Mouse (Mus musculus): ENCODE data around the gene Fgd5. TPM values are rescaled to one million over a fixed set of nuclear protein-coding genes. Genes with fewer than 3 reads are reported as not detected.

The Fgd5 gene
- total RNA-seq, 2 experiments from 2014 or later, result 3.5 to 7.0 TPM

- intact Hi-C loops (cut with DNase I), result no loop called here
These were observed 25.6 kb downstream of the Fgd5 start for GRCm38 (mm10) chr6:92004137-92004805.

GRCm38 (mm10) chr6:92004806-92005205 lies 26.1 kb downstream of the Fgd5 start:
- intact Hi-C loops (cut with DNase I), result no loop called here
- no peak for DNase-seq (ENCODE audit: low spot score in 2 of 2)

More at GRCm38 (mm10) chr6:92004137-92004805, 25.6 kb downstream of the Fgd5 start:
- no peak for DNase-seq (ENCODE audit: low spot score in 2 of 2)

- no peak for DNase-seq (ENCODE audit: low spot score in 2 of 2)
- intact Hi-C loops (cut with DNase I), result no loop called here
These were observed 32.2 kb downstream of the Fgd5 start for GRCm38 (mm10) chr6:92010895-92011294.

GRCm38 (mm10) chr6:92012413-92012812 lies 33.7 kb downstream of the Fgd5 start:
- intact Hi-C loops (cut with DNase I), result no loop called here
- DNase-seq (ENCODE audit: low spot score in 2 of 2), result no peak

GRCm38 (mm10) chr6:92013035-92013434 lies 34.4 kb downstream of the Fgd5 start:
- no peak for DNase-seq (ENCODE audit: low spot score in 2 of 2)
- intact Hi-C loops (cut with DNase I), result no loop called here

GRCm38 (mm10) chr6:92013620-92014019 lies 34.9 kb downstream of the Fgd5 start:
- no peak for DNase-seq (ENCODE audit: low spot score in 2 of 2)
- intact Hi-C loops (cut with DNase I), result no loop called here

- no peak for DNase-seq (ENCODE audit: low spot score in 2 of 2)
- intact Hi-C loops (cut with DNase I), result no loop called here
These were observed 36.3 kb downstream of the Fgd5 start for GRCm38 (mm10) chr6:92014936-92015335.

- intact Hi-C loops (cut with DNase I), result no loop called here
- DNase-seq (ENCODE audit: low spot score in 2 of 2), result no peak
These were observed 37.2 kb downstream of the Fgd5 start for GRCm38 (mm10) chr6:92015848-92016247.

GRCm38 (mm10) chr6:92016738-92017137 lies 38.1 kb downstream of the Fgd5 start:
- intact Hi-C loops (cut with DNase I), result no loop called here
- no peak for DNase-seq (ENCODE audit: low spot score in 2 of 2)

- intact Hi-C loops (cut with DNase I), result no loop called here
- DNase-seq (ENCODE audit: low spot score in 2 of 2), result no peak
These were observed 39.7 kb downstream of the Fgd5 start for GRCm38 (mm10) chr6:92018421-92018820.

GRCm38 (mm10) chr6:92021061-92021460 lies 42.4 kb downstream of the Fgd5 start:
- no peak for DNase-seq (ENCODE audit: low spot score in 2 of 2)
- intact Hi-C loops (cut with DNase I), result no loop called here

GRCm38 (mm10) chr6:92021506-92021905 lies 42.8 kb downstream of the Fgd5 start:
- DNase-seq (ENCODE audit: low spot score in 2 of 2), result no peak
- intact Hi-C loops (cut with DNase I), result no loop called here

- intact Hi-C loops (cut with DNase I), result no loop called here
- DNase-seq (ENCODE audit: low spot score in 2 of 2), result no peak
These were observed 46.6 kb downstream of the Fgd5 start for GRCm38 (mm10) chr6:92025252-92025651.

- intact Hi-C loops (cut with DNase I), result no loop called here
- DNase-seq (ENCODE audit: low spot score in 2 of 2), result no peak
These were observed 48.7 kb downstream of the Fgd5 start for GRCm38 (mm10) chr6:92027379-92027778.

GRCm38 (mm10) chr6:92030646-92031045 lies 52.0 kb downstream of the Fgd5 start:
- DNase-seq (ENCODE audit: low spot score in 2 of 2), result no peak

GRCm38 (mm10) chr6:92034713-92035112 lies 56.0 kb downstream of the Fgd5 start:
- DNase-seq (ENCODE audit: low spot score in 2 of 2), result no peak
- intact Hi-C loops (cut with DNase I), result no loop called here

More at GRCm38 (mm10) chr6:92030646-92031045, 52.0 kb downstream of the Fgd5 start:
- intact Hi-C loops (cut with DNase I), result no loop called here

- DNase-seq (ENCODE audit: low spot score in 2 of 2), result no peak
- intact Hi-C loops (cut with DNase I), result no loop called here
These were observed 57.7 kb downstream of the Fgd5 start for GRCm38 (mm10) chr6:92036372-92036771.

- no peak for DNase-seq (ENCODE audit: low spot score in 2 of 2)
These were observed 59.5 kb downstream of the Fgd5 start for GRCm38 (mm10) chr6:92038158-92038557.

GRCm38 (mm10) chr6:92041271-92041670 lies 62.6 kb downstream of the Fgd5 start:
- intact Hi-C loops (cut with DNase I), result no loop called here
- no peak for DNase-seq (ENCODE audit: low spot score in 2 of 2)

More at GRCm38 (mm10) chr6:92038158-92038557, 59.5 kb downstream of the Fgd5 start:
- intact Hi-C loops (cut with DNase I), result no loop called here

GRCm38 (mm10) chr6:92042055-92042454 lies 63.4 kb downstream of the Fgd5 start:
- intact Hi-C loops (cut with DNase I), result no loop called here
- DNase-seq (ENCODE audit: low spot score in 2 of 2), result no peak

GRCm38 (mm10) chr6:92042850-92043249 lies 64.2 kb downstream of the Fgd5 start:
- DNase-seq (ENCODE audit: low spot score in 2 of 2), result no peak
- intact Hi-C loops (cut with DNase I), result no loop called here

- no peak for DNase-seq (ENCODE audit: low spot score in 2 of 2)
- intact Hi-C loops (cut with DNase I), result no loop called here
These were observed 79.1 kb downstream of the Fgd5 start for GRCm38 (mm10) chr6:92057768-92058167.

Data from left cerebral cortex, postnatal 36 days (tissue).